Mouse (Mus musculus): ENCODE results near the gene Impdh1.

DNA sequence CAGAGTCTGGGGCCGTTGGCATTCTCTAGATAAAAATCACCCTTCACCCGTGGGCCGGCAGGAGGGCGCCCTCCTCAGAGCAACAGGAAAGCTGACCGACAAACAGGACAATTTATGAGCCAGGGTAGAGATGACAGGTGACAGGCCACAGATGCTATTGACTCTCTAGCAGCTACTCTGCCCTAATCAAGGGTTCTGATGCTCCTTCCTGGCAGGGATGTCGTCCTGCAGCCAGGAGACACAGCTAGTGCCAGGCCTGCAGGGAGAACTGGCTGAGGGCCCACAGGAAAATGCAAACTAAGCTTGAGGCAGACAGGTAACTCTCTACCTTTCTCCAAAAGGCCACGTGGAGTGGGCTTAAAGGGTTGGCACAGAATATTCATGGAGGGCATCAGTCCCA, 5.0 kb downstream of the Impdh1 start:
- TF ChIP-seq GATA1 (IDR thresholded peaks at IDR 0.05; ENCODE audit: low read length): no peak
- no peak for TF ChIP-seq TAL1 (IDR thresholded peaks at IDR 0.05; ENCODE audit: low read length)
